Mouse (Mus musculus) lung, postnatal 36 days (tissue): ENCODE measurements at regions not wholly inside any gene's neighbourhood (a gene's known extent, or its start where the extent isn't known, plus 50 kb on each side); places are given as distances from the start of the nearest gene placed in this dataset.

Experiments used
- DNase-seq: peaks from one replicate; pipeline ENCODE4 v3.0.0; 2022; ENCODE audit warnings: mixed read lengths

- DNase-seq = no peak
Observed at GRCm38 (mm10) chr6:100475341-100475955, 188.2 kb upstream of the Rybp start.

GRCm38 (mm10) chr6:100474326-100474725, 187.0 kb upstream of the Rybp start:
- DNase-seq = no peak

GRCm38 (mm10) chr6:100470071-100470470, 182.8 kb upstream of the Rybp start:
- DNase-seq = no peak

GRCm38 (mm10) chr6:100462757-100463156, 175.5 kb upstream of the Rybp start:
- no peak for DNase-seq

GRCm38 (mm10) chr6:100453401-100453800, 166.1 kb upstream of the Rybp start:
- DNase-seq = no peak

- no peak for DNase-seq
Observed at GRCm38 (mm10) chr6:100452097-100453002, 165.1 kb upstream of the Rybp start.

- no peak for DNase-seq
Observed at GRCm38 (mm10) chr6:100450108-100450507, 162.8 kb upstream of the Rybp start.

- no peak for DNase-seq
Observed at GRCm38 (mm10) chr6:100449087-100449486, 161.8 kb upstream of the Rybp start.

- DNase-seq = no peak
Observed at GRCm38 (mm10) chr6:100447211-100447610, 159.9 kb upstream of the Rybp start.

- no peak for DNase-seq
Observed at GRCm38 (mm10) chr6:100446804-100447203, 159.5 kb upstream of the Rybp start.

GRCm38 (mm10) chr6:100439071-100439737, 151.9 kb upstream of the Rybp start:
- no peak for DNase-seq

GRCm38 (mm10) chr6:100438511-100438991, 151.3 kb upstream of the Rybp start:
- peak; percentile 28 for DNase-seq

- DNase-seq = no peak
Observed at GRCm38 (mm10) chr6:100437980-100438379, 150.7 kb upstream of the Rybp start.

- no peak for DNase-seq
Observed at GRCm38 (mm10) chr6:100436507-100436906, 149.2 kb upstream of the Rybp start.

- no peak for DNase-seq
Observed at GRCm38 (mm10) chr6:100435222-100435621, 147.9 kb upstream of the Rybp start.

GRCm38 (mm10) chr6:100433534-100433867, 146.2 kb upstream of the Rybp start:
- DNase-seq = no peak

GRCm38 (mm10) chr6:100432688-100433533, 145.6 kb upstream of the Rybp start:
- DNase-seq = no peak

- DNase-seq = no peak
Observed at GRCm38 (mm10) chr6:100430286-100430685, 143.0 kb upstream of the Rybp start.

GRCm38 (mm10) chr6:100429511-100429910, 142.2 kb upstream of the Rybp start:
- no peak for DNase-seq

GRCm38 (mm10) chr6:100428759-100429158, 141.5 kb upstream of the Rybp start:
- DNase-seq = no peak

- no peak for DNase-seq
Observed at GRCm38 (mm10) chr6:100425551-100425950, 138.3 kb upstream of the Rybp start.

- peak; percentile 8 for DNase-seq
Observed at GRCm38 (mm10) chr6:100424788-100425403, 137.6 kb upstream of the Rybp start.
